Mouse (Mus musculus): ENCODE measurements around the gene Cyth1. TPM values are rescaled to one million over a fixed set of nuclear protein-coding genes. Genes with fewer than 3 reads are reported as not detected.

Gene Cyth1
- polyA plus RNA-seq, 1 experiment from 2014 or later: 30.0 TPM

DNA sequence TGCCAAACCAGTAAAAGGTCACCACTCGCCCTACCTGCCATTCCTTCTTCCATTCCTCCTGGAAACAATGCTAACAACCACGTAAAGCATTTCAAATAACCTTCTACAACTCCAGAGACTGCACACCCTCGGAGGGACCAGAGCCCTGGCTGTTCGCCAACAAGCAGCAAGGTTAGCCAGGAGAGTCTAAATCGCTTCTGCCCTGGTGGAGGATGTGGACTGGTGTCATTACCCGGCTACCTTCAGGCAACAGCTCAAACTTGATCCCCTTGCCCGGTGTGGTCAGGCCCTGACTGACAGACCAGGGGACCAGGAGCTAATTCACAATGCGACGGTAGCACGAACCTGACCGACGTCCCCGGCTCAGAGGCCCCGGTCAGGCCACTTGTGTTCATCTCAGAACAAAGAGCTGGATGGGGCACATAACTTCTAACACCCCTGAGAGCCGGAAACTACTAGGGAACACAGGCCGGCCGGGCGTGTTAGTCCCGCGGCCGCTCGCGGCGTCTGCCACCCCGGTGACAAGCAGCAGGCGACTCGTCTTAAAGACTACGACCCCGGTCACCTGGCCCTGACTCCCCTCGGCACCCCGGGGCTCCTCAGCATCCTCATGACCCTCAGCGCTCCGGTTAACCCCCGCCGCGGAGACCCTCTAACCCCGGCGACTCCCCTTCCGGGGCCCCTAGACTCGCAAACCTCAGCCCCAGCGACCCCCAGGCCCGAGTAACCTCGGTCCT, 865 bp downstream of the Cyth1 start:
- Histone ChIP-seq H3K36me3 (no peaks in the 10 kb centered on the region), H3K9ac (peak overlapping the region; percentile 86), H3K4me1 (peaks cover 25% of the 10 kb centered on the region), H3K4me2 (replicated peaks) (peak overlapping the region; percentile 81), H3K27me3 (replicated peaks) (no peaks in the 10 kb centered on the region), H3K27ac (no peak overlapping the region; the same call in 1 of the 2 replicates), H3K9me3 (no peaks in the 10 kb centered on the region), H3K4me3 (peak overlapping the region; percentile 84)
- peak; percentile 14; the same call in 1 of the 2 replicates for ATAC-seq (ENCODE audit: low FRiP score, low read depth)
- WGBS: 3% methylated on average over 43 of the region's 43 CpGs

DNA sequence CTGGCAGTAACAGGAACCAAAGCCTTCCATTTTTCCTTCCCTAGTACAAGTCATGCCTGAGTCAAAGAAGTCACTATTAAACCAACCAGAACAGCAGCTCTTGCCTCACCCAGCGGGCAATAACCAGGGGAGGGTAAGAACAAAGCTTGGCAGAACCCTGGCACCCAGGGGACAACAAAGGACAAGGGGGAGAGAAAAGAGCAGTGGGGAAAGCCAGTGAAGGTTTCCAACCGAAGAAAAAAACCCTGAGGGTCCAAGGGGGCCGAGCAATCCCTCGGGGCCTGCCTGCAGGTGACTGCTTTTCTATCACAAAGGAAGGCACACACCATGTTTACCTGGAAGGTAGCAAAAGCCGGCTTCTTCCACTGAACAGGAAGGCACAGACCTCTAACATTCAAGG, 1.7 kb downstream of the Cyth1 start:
- no peak for ATAC-seq (ENCODE audit: low FRiP score, low read depth)
- H3K27me3 ChIP-seq (replicated peaks): no peaks in the 10 kb centered on the region
- H3K4me2 ChIP-seq (replicated peaks): peak overlapping the region; percentile 81
- H3K4me3 ChIP-seq: peak overlapping the region; percentile 84
- 55% methylated on average over 5 of the region's 5 CpGs for WGBS
- H3K27ac ChIP-seq: 0 out of 2 replicates have a peak overlapping the region, but pooled peaks have one; percentile 27
- peaks cover 25% of the 10 kb centered on the region for H3K4me1 ChIP-seq
- H3K9me3 ChIP-seq: no peaks in the 10 kb centered on the region
- H3K36me3 ChIP-seq: no peaks in the 10 kb centered on the region
- peak overlapping the region; percentile 86; the same call in 1 of the 2 replicates for H3K9ac ChIP-seq

DNA sequence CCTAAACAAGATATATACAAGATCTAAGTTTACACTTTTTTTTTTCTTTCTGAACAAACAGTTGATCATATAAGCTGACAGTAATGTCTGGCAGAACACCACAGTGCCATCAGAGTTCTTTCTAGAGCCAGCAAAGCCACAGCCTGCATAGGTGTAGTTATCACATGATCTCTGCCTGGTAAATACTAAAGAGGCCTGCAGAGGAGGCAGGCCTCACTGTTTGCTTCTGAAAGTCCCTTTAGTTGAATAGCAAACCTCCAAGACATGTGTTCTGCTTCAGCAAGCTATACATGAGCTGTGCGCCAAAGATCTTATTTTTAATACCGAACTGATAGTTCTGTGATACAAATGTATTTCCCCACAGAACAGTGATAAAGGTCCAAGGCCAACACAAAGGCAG, 3.3 kb downstream of the Cyth1 start:
- H3K27ac ChIP-seq: no peak overlapping the region
- H3K4me1 ChIP-seq: peaks cover 25% of the 10 kb centered on the region
- H3K9me3 ChIP-seq: no peaks in the 10 kb centered on the region
- ATAC-seq (ENCODE audit: low FRiP score, low read depth): no peak
- WGBS: 95% methylated on average over 2 of the region's 2 CpGs
- no peak overlapping the region for H3K4me3 ChIP-seq
- no peak overlapping the region for H3K9ac ChIP-seq
- no peaks in the 10 kb centered on the region for H3K27me3 ChIP-seq (replicated peaks)
- H3K4me2 ChIP-seq (replicated peaks): no peak overlapping the region
- H3K36me3 ChIP-seq: no peaks in the 10 kb centered on the region

DNA sequence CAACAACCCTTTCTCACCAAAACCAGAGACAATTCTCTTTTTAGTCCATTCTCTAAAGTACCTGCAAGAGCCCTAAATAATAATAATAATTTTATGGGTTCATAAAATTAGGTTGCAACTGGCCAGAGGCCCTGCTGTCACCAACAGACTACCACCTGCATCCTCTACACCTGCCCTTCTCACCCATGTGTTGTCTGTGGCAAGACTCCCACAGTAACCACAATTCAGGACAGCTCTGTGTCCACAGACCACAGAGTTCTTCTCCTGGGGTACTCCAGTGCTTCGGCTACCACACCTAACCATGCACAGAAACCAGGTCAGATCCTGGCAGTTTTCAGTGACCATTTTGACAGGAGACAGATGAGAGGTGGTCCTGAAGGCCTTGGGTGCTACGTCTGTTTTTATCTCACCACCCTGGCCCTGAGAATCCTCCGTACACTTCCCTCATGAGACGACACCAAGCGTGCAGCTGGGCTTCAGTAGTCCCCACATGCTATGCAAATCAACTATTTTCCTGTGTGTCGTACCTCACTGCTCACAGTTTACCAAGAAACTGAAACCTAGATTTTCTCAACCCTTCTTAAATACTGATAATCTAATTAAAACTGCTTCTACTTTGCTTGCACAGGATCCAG, 4.6 kb downstream of the Cyth1 start:
- WGBS: 85% methylated on average over 6 of the region's 6 CpGs
- H3K4me1 ChIP-seq: peaks cover 31% of the 10 kb centered on the region
- ATAC-seq (ENCODE audit: low FRiP score, low read depth): no peak

DNA sequence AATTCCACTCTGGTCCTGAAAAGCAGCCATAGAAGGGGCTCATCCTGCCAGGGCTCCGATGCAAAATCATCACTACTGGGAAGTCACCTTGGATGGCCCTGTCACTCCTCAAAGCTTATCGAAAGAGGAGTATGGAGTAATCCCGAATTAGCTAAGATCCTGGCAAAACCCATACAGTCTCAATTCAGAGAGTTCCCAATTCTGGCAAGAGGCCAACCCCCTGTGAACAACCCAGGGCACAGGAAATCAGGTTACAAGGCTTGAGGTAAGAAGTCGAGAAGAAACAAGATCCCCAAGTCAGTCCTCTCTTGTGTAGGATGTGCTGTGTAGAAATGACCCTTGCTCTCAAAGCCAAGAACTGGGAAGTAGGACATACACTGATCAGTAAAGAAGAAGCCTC, 5.9 kb downstream of the Cyth1 start:
- ATAC-seq (ENCODE audit: low FRiP score, low read depth): no peak
- 87% methylated on average over 4 of the region's 4 CpGs for WGBS
- H3K9me3 ChIP-seq: no peaks in the 10 kb centered on the region
- H3K27ac ChIP-seq: no peak overlapping the region
- no peak overlapping the region; the same call in 1 of the 2 replicates for H3K9ac ChIP-seq
- H3K4me1 ChIP-seq: peaks cover 27% of the 10 kb centered on the region
- H3K36me3 ChIP-seq: no peaks in the 10 kb centered on the region
- no peak overlapping the region for H3K4me3 ChIP-seq
- no peak overlapping the region for H3K4me2 ChIP-seq (replicated peaks)
- no peaks in the 10 kb centered on the region for H3K27me3 ChIP-seq (replicated peaks)

More for the DNA sequence above, 4.6 kb downstream of the Cyth1 start:
- no peaks in the 10 kb centered on the region for H3K9me3 ChIP-seq
- H3K4me2 ChIP-seq (replicated peaks): no peak overlapping the region
- H3K9ac ChIP-seq: no peak overlapping the region
- no peak overlapping the region for H3K27ac ChIP-seq
- H3K27me3 ChIP-seq (replicated peaks): no peaks in the 10 kb centered on the region
- H3K4me3 ChIP-seq: no peak overlapping the region
- no peaks in the 10 kb centered on the region for H3K36me3 ChIP-seq

DNA sequence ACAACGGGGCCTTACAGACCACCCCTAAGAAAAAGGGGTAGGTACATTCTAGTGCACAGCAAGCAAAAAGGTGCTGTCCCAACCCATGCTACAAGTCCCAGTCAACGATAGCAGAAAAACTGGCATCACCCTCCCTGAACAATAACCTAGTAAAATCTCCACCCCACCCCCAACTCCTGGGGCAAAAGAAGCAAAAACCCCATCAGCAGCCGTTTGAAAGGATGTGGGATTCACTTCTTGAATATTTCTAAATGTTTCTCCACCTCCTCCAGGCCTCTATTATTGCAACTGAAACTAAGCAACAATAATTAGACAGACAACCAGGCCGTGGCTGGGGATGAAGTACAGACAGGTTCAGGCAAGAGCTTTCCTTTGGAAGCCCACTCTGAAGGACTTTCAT, 8.0 kb downstream of the Cyth1 start:
- Histone ChIP-seq H3K27me3 (replicated peaks) (no peaks in the 10 kb centered on the region), H3K36me3 (no peaks in the 10 kb centered on the region), H3K9me3 (no peaks in the 10 kb centered on the region), H3K27ac (no peak overlapping the region), H3K4me2 (replicated peaks) (no peak overlapping the region), H3K4me3 (no peak overlapping the region), H3K9ac (no peak overlapping the region), H3K4me1 (peaks cover 23% of the 10 kb centered on the region)
- no peak for ATAC-seq (ENCODE audit: low FRiP score, low read depth)
- WGBS: 78% methylated on average over 4 of the region's 4 CpGs

DNA sequence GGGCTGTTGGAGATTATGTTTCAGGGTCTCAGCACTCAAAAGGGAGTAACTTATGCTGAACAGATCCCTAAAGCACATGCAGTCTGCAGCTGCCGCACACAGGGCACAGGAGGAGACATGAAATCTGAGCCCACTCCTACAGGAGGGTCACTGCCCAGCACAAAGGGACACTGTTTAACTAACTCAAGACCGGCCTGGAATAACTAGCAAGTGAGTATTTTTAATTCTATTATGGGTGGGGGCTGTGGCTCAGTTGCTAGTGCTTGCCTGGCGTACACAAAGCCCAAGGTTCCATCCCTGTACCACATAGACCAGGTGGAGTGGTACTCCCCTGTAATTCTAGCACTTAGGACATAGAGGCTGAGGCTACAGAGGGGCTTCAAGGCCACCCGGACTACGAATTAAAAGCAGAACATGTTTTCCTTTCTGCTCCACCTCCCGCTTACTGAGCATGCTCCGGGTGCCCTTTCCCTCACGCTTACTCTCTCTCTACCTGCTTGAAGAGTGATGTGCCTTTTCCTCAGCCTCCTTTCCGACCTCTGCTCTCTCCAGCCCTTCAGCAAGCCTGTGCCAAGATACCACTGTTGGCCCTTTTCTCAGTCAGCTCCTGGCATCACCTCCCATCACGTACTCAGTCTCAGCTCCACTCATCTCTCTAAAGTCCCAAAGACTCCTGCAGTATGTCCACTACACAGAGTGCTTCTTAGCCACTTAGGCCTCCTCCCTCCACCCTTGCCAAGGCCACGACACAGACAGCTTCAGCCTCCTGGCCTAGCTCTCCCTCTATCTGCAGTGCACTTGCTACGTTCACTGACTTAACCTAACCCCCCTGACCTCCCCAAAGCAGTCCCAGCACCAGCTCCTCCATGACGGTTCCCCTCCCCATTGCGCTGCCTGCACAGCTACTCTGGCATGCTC, 8.9 kb downstream of the Cyth1 start:
- Histone ChIP-seq H3K9me3 (no peaks in the 10 kb centered on the region), H3K27ac (peak overlapping the region; percentile 20; the same call in 1 of the 2 replicates), H3K9ac (no peak overlapping the region), H3K4me1 (peaks cover 23% of the 10 kb centered on the region), H3K4me2 (replicated peaks) (peak overlapping the region; percentile 28), H3K27me3 (replicated peaks) (no peaks in the 10 kb centered on the region), H3K36me3 (no peaks in the 10 kb centered on the region), H3K4me3 (no peak overlapping the region)
- no peak for ATAC-seq (ENCODE audit: low FRiP score, low read depth)
- WGBS: 57% methylated on average over 14 of the region's 14 CpGs

DNA sequence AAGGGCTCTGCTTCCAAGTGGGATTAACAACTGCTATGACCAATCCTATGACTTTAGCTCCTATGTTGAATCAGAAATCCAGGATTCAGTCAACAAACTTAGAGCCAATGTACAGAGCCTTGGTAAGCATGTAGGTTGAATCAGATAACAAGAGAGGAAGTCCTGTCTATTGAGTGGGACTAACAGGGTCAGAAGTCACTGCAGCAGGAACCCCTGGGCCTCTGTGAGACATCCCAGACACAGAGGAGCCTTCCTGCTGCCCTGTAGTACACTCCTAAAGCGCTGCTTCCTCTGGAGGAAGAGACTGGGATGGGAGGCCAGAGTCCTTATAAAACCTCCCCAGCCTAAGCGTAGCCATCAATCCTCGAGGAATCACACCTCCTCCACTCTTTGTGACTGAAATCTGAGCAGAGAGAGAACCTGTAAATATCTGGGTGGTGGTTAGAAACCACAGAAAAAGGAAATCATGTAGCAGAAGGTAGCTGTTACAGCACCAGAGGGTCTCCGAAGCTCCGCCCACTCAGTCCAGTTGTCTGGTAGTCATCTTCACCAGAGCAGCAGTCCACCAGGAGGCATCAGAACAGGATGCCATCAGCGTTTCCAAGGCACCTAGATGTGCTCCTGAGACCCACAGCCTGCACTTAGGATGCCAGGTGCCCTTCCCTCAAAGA, 11.7 kb downstream of the Cyth1 start:
- WGBS: 72% methylated on average over 6 of the region's 6 CpGs
- Histone ChIP-seq H3K27ac (no peak overlapping the region), H3K4me1 (peaks cover 23% of the 10 kb centered on the region)

DNA sequence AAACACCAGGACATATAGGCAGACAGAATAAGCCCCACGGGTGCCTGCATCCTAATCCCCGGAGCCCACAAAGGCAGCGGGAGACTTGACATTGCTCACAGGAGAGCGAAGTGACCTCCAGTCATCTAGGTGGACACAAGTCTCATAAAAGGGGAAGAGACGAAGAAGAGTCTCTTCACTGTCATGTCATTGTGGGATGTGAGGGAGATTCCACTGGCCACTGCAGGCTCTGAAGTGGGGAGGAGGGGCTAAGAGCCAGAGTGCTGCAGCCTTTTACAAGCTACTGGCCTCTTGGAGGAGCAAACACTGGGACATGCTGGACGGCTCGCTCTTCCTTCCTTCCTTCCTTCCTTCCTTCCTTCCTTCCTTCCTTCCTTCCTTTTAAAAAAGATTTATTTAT, 13.5 kb downstream of the Cyth1 start:
- no peak overlapping the region for H3K9ac ChIP-seq
- no peaks in the 10 kb centered on the region for H3K27me3 ChIP-seq (replicated peaks)
- no peaks in the 10 kb centered on the region for H3K36me3 ChIP-seq
- H3K4me1 ChIP-seq: peaks cover 21% of the 10 kb centered on the region
- H3K9me3 ChIP-seq: no peaks in the 10 kb centered on the region
- 75% methylated on average over 7 of the region's 7 CpGs for WGBS
- H3K4me3 ChIP-seq: no peak overlapping the region
- H3K4me2 ChIP-seq (replicated peaks): no peak overlapping the region
- ATAC-seq (ENCODE audit: low FRiP score, low read depth): no peak
- no peak overlapping the region for H3K27ac ChIP-seq

More for the DNA sequence above, 11.7 kb downstream of the Cyth1 start:
- ATAC-seq (ENCODE audit: low FRiP score, low read depth): no peak
- Histone ChIP-seq H3K36me3 (no peaks in the 10 kb centered on the region), H3K4me3 (no peak overlapping the region), H3K9ac (no peak overlapping the region), H3K4me2 (replicated peaks) (no peak overlapping the region; the same call in 1 of the 2 replicates), H3K9me3 (no peaks in the 10 kb centered on the region), H3K27me3 (replicated peaks) (no peaks in the 10 kb centered on the region)

DNA sequence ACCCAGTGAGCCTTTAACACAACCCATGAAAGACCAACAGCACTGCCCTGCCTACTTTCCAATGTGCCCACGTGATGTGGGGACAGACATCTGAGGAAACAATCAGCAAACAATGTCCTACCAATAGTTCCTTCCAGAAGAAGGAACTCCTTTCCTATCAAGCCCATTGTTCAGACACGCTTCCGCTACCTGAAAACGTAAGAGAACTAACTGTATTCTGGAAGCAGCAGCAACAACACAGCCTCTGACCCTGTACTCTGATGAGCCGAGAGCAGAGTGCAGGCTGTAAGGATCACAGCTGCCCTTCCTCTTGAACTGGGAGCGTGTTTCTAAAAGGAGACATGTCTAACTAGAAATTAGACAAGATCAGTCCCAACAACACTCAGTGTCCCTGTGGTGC, 13.9 kb downstream of the Cyth1 start:
- 81% methylated on average over 6 of the region's 6 CpGs for WGBS
- peaks cover 17% of the 10 kb centered on the region for H3K4me1 ChIP-seq
- no peak overlapping the region for H3K9ac ChIP-seq
- H3K27ac ChIP-seq: no peak overlapping the region
- H3K4me2 ChIP-seq (replicated peaks): no peak overlapping the region
- H3K9me3 ChIP-seq: no peaks in the 10 kb centered on the region
- H3K36me3 ChIP-seq: no peaks in the 10 kb centered on the region
- no peak for ATAC-seq (ENCODE audit: low FRiP score, low read depth)
- H3K4me3 ChIP-seq: no peak overlapping the region
- no peaks in the 10 kb centered on the region for H3K27me3 ChIP-seq (replicated peaks)

DNA sequence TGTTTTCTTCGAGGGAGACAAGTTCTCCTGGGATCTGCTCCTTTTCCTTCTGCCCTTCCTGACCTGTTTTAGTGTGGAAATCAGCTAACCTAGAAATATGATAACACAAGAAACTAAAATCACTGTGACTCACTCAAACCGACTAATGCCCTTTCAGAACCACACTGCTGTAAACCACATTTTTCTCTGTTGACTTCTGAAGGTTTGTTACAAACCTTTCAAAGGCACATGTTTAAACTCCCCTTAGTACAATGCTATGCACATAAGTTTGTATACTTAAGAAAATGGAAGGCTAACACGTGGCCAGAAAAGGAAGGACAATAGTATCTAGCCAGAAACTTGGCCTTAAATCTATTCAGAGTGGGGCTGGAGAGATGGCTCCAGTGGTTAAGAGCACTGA, 14.5 kb downstream of the Cyth1 start:
- no peaks in the 10 kb centered on the region for H3K36me3 ChIP-seq
- H3K9ac ChIP-seq: no peak overlapping the region
- no peak for ATAC-seq (ENCODE audit: low FRiP score, low read depth)
- peaks cover 11% of the 10 kb centered on the region for H3K4me1 ChIP-seq
- no peaks in the 10 kb centered on the region for H3K9me3 ChIP-seq
- 80% methylated on average over 3 of the region's 3 CpGs for WGBS
- no peaks in the 10 kb centered on the region for H3K27me3 ChIP-seq (replicated peaks)
- no peak overlapping the region for H3K4me3 ChIP-seq
- H3K27ac ChIP-seq: no peak overlapping the region
- no peak overlapping the region for H3K4me2 ChIP-seq (replicated peaks)
